Mouse (Mus musculus) macrophage (primary cell): ENCODE measurements around the gene Cad. TPM values are rescaled to one million over a fixed set of nuclear protein-coding genes. Genes with fewer than 3 reads are reported as not detected.
"Not testable (repeated sequence)": the region's sequence is repeated elsewhere in the genome, so short reads cannot be mapped to it uniquely, and the experiment has no call there.

Experiments
- H3K27ac ChIP-seq: fragments of 350-480 bp; formaldehyde crosslinking; 2 replicates; pipeline ENCODE4 v1.9.0; 2021
- H3K36me3 ChIP-seq: fragments of 350-480 bp; formaldehyde crosslinking; 2 replicates; pipeline ENCODE4 v1.9.0; 2021; ENCODE audit errors: inconsistent target
- H3K4me3 ChIP-seq: fragments of 350-480 bp; formaldehyde crosslinking; 2 replicates; pipeline ENCODE4 v1.9.0; 2021; ENCODE audit errors: inconsistent target
- H3K79me2 ChIP-seq: fragments of 350-480 bp; formaldehyde crosslinking; 2 replicates; pipeline ENCODE4 v1.9.0; 2021; ENCODE audit errors: inconsistent target
- WGBS: methylation state at CpG from one replicate; pipeline ENCODE4 v1.1.7; 2026; ENCODE audit warnings: inconsistent platforms; ENCODE audit not compliant: missing documents; 5-methylcytosine and 5-hydroxymethylcytosine counted together
- polyA plus RNA-seq: library from polyadenylated mRNA; stranded (reverse); fragments of 250-400 nt; gene quantifications from 3 replicates; pipeline ENCODE4 v1.2.4, GENCODE M21; 2018; ENCODE audit warnings: inconsistent platforms

Cad gene
- polyA plus RNA-seq, 1 experiment from 2014 or later, result 7.3 TPM

DNA sequence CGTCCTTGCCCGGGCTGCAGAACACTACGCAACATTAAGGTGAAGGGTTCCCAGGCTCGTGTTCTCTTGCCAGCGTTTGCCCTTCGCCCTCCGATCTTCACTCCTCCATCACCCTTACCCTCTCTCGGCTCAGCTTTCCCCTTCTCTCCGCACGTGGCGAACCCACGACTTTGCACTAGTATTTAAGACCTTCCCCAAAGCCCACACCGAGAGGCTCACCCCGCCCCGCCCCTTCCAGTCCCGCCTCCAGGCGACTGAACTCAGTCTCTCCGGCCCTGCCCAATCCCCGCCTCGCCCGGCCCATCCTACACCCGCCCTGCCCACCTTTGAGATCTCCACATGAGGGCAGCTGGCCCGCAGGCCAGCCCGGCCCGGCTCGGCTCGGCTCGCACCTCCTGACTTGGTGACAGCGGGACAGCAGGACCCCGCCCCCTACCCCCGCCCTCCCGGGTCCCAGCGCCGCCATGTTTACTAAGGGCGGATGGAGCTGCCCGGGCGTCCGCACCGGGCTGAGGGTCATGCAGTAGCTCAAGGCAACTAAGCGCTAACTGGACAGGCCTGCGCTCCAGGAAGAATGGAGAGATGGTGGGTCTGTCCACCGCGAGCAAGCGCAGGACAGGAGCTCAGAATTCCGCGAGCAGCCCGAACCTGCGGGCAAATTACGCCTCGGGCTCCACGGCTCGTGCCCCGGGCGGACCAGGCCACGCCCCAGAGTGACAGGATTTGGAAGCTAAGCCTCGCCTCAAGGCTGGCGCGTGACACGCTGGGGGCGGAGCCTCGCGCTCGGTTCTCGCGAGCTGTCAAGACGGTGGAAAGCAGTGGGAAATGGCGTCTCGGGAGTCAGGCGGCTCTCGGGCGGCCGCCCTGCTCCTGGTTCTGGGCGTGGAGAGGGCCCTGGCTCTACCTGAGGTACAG, 6.5 kb upstream of the Cad start, which contains the start of gene Atraid:
TSS of gene Atraid (plus strand) at position 465 of the 915 bp plus-strand sequence.
- Histone ChIP-seq H3K36me3 (0 out of 2 replicates have a peak, but pooled peaks cover 7% of the 10 kb centered on the region), H3K79me2 (peaks cover 5% of the 10 kb centered on the region; the same call in 1 of the 2 replicates), H3K27ac (peak within 1 kb of the TSS; percentile 91), H3K4me3 (peak within 1 kb of the TSS; percentile 98)
- under 1% methylated on average over 73 of the region's 73 CpGs for WGBS

DNA sequence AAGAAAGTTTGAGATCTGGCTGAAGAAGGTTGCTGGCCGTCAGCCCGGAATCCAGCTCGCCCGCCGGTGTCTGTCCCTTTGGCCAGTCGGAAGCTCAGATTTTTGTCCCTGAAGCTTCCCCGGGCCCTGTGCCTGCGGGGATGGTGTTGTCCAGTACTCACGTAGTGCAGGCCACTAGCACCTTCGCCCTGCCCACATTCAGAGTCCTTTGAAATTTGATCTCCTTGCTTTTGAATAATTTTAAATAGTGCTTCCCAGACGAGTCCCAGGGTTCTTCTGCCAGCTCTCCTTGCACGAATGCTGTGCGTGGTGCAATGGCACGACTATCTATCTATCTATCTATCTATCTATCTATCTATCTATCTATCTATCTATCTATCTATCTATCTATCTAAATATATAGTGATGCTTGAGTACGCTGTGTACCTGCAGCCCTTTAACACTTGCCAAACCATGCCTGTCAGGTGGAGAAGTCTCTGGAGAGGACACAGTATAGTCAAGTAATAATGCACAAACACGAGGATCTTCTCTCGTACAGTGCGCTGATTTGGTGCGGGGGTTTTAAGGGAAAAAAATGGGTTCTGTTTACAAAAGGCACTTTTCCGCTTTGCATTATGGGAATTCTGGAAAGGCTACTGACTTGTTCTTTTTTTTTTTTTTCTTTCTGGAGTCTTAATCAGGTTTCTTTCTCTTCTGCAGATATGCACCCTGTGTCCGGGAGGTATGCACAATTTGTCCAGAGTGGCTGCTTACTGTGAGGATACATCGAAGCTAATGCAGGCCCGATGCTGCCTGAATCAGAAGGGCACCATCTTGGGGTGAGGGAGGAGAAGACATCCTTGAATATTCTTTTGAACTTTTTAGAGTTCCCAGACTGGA, 5.6 kb upstream of the Cad start, which contains the start of gene Slc5a6:
TSS of gene Slc5a6 (minus strand) at position 162 of the 879 bp plus-strand sequence.
- under 1% methylated on average over 21 of the region's 23 CpGs for WGBS
- 0 out of 2 replicates have a peak, but pooled peaks cover 7% of the 10 kb centered on the region for H3K36me3 ChIP-seq
- peaks cover 5% of the 10 kb centered on the region; the same call in 1 of the 2 replicates for H3K79me2 ChIP-seq
- H3K27ac ChIP-seq, result peak within 1 kb of the TSS; percentile 91
- H3K4me3 ChIP-seq, result peak within 1 kb of the TSS; percentile 98

DNA sequence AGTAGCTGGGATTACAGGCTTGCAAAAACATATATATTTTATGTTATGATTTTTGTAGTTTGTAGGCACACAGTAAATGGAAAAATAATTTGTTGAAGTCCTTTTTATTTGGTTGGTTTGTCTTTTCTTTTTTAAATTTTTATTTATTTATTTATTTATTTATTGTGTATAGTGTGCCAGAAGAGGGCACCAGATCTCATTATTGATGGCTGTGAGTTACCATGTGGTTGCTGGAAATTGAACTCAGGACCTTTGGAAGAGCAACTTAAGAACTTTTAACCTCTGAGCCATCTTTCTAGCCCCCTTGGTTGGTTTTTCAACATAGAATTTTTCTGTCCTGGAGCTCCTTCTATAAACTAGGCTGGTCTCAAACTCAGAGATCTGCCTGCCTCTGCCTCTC, 4.2 kb upstream of the Cad start:
- Histone ChIP-seq H3K27ac (no peak overlapping the region), H3K79me2 (peaks cover 5% of the 10 kb centered on the region; the same call in 1 of the 2 replicates), H3K36me3 (0 out of 2 replicates have a peak, but pooled peaks cover 7% of the 10 kb centered on the region), H3K4me3 (no peak overlapping the region)

- H3K79me2 ChIP-seq, H3K36me3 ChIP-seq, H3K27ac ChIP-seq: not testable (repeated sequence)
- H3K4me3 ChIP-seq, result peak overlapping the region; percentile 39; the same call in 1 of the 2 replicates
- 87% methylated on average over 3 of the region's 4 CpGs for WGBS
Measured at GRCm38 (mm10) chr5:31053728-31054127, 852 bp upstream of the Cad start.

GRCm38 (mm10) chr5:31055216-31056140, 898 bp downstream of the Cad start:
- Histone ChIP-seq H3K79me2 (no peaks in the 10 kb centered on the region), H3K36me3 (0 out of 2 replicates have a peak, but pooled peaks cover 7% of the 10 kb centered on the region), H3K27ac (no peak overlapping the region), H3K4me3 (peak overlapping the region; percentile 54)
- WGBS, result 34% methylated on average over 19 of the region's 19 CpGs

DNA sequence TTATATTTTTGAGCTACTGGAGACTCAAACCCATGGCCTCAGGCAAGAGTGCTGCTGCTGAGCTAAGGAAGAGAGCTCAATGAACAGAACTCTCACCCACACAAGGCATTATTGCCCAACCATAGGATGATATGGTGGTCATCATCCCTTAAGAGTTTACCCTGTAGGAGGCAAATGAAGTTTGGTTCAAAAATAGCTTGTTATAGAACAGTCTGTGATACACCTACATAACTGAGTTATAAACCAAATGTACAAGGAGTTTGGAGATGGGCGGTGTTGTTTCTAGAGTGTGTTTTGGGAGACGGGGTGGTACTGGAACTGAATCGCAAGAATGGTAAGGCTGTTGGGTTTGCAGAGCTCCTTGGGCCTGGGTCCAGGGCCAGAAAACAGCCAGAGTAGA, 15.2 kb downstream of the Cad start:
- Histone ChIP-seq H3K36me3 (peaks cover 49% of the 10 kb centered on the region), H3K27ac (no peak overlapping the region), H3K79me2 (no peaks in the 10 kb centered on the region), H3K4me3 (no peak overlapping the region)
- 97% methylated on average over 3 of the region's 3 CpGs for WGBS

DNA sequence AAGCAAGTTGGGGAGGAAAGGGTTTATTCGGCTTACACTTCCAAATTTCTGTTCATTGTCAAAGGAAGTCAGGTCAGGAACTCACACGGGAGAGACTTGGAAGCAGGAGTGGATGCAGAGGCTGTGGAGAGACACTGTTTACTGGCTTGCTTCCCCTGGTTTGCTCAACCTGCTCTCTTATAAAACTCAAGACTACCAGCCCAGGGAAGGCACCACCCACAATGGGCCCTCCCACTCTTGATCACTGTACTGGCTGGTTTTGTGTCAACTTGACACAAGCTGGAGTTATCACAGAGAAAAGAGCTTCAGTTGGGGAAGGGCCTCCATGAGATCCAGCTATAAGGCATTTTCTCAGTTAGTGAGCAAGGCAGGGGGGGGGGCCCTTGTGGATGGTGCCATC, 16.5 kb downstream of the Cad start:
- peaks cover 49% of the 10 kb centered on the region for H3K36me3 ChIP-seq
- WGBS, result 100% methylated on average over 2 of the region's 2 CpGs
- no peak overlapping the region for H3K27ac ChIP-seq
- H3K79me2 ChIP-seq, result no peaks in the 10 kb centered on the region
- H3K4me3 ChIP-seq, result no peak overlapping the region

- H3K27ac ChIP-seq, result no peak overlapping the region
- no peak overlapping the region for H3K4me3 ChIP-seq
- peaks cover 43% of the 10 kb centered on the region for H3K36me3 ChIP-seq
- WGBS, result 96% methylated on average over 9 of the region's 11 CpGs
- no peaks in the 10 kb centered on the region for H3K79me2 ChIP-seq
Measured at GRCm38 (mm10) chr5:31071821-31072220, 17.2 kb downstream of the Cad start.

DNA sequence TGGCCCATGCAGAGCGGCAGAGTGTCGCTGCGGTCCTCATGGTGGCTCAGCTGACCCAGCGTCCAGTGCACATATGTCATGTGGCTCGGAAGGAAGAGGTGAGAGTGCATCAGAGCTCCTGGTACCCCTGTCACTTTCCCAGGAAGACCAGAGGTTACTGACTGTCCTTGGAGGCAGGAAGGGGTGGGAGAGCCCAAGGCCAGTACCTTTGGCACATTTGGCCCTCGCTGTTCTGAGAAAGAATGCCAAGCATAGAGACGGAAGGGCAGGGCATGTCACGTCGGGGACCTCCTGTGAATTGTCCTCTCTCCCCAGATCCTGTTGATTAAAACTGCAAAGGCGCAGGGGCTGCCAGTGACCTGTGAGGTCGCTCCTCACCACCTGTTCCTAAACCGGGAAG, 18.6 kb downstream of the Cad start:
- peaks cover 36% of the 10 kb centered on the region; the same call in 1 of the 2 replicates for H3K36me3 ChIP-seq
- WGBS, result 95% methylated on average over 12 of the region's 12 CpGs

GRCm38 (mm10) chr5:31076346-31076745, 21.8 kb downstream of the Cad start:
- Histone ChIP-seq H3K27ac (no peak overlapping the region), H3K36me3 (peaks cover 19% of the 10 kb centered on the region; the same call in 1 of the 2 replicates), H3K79me2 (no peaks in the 10 kb centered on the region), H3K4me3 (no peak overlapping the region)
- WGBS, result 89% methylated on average over 13 of the region's 13 CpGs

More for the DNA sequence above, 18.6 kb downstream of the Cad start:
- H3K4me3 ChIP-seq, result no peak overlapping the region
- no peak overlapping the region for H3K27ac ChIP-seq
- no peaks in the 10 kb centered on the region for H3K79me2 ChIP-seq

- Histone ChIP-seq H3K4me3 (no peak overlapping the region), H3K79me2 (no peaks in the 10 kb centered on the region), H3K36me3 (no peaks in the 10 kb centered on the region), H3K27ac (no peak overlapping the region)
- 89% methylated on average over 13 of the region's 13 CpGs for WGBS
Measured at GRCm38 (mm10) chr5:31080059-31080794, 25.6 kb downstream of the Cad start.

- no peaks in the 10 kb centered on the region for H3K79me2 ChIP-seq
- no peaks in the 10 kb centered on the region for H3K36me3 ChIP-seq
- 93% methylated on average over 3 of the region's 3 CpGs for WGBS
Measured at GRCm38 (mm10) chr5:31080795-31081164, 26.2 kb downstream of the Cad start.

DNA sequence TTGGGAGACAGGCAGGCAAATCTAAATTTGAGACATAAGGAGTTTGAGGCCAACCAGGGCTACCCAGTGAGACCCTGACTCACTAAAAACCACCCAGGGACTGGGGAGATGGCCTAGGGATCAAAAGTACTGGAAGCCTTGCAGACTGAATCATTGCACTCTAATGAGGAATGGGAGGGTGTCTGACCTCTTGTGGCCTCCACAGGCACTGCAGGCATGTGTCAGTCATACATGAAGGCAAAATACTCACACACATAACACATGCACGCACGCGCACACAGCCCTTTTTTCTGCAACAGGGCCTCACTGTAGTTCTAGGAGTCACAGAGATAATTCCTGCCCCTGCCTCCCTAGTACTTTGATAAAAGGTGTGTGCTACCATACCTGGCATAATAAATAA, 26.8 kb downstream of the Cad start:
- Histone ChIP-seq H3K4me3 (no peak overlapping the region), H3K36me3 (no peaks in the 10 kb centered on the region), H3K27ac (no peak overlapping the region), H3K79me2 (no peaks in the 10 kb centered on the region)
- WGBS, result 90% methylated on average over 3 of the region's 3 CpGs

More at GRCm38 (mm10) chr5:31080795-31081164, 26.2 kb downstream of the Cad start:
- H3K27ac ChIP-seq, result no peak overlapping the region
- H3K4me3 ChIP-seq, result no peak overlapping the region
